Mouse (Mus musculus): Measurements from ENCODE around the gene Tlr5. TPM values are rescaled to one million over a fixed set of nuclear protein-coding genes. Genes with fewer than 3 reads are reported as not detected.

Tlr5 gene
- total RNA-seq (2021), result 0.85 and 0.86 TPM in 2 replicates
- long read RNA-seq, result 0 reads

- DNase-seq, result peak; percentile 66
Observed at GRCm38 (mm10) chr1:182954287-182955046, at the start of gene Tlr5. Gene Tlr5 (plus strand): TSS chr1:182954788.

GRCm38 (mm10) chr1:182905669-182906068 lies 48.9 kb upstream of the Tlr5 start:
- DNase-seq, result no peak

GRCm38 (mm10) chr1:182908050-182909036 lies 46.2 kb upstream of the Tlr5 start:
- peak; percentile 93 for DNase-seq

DNA sequence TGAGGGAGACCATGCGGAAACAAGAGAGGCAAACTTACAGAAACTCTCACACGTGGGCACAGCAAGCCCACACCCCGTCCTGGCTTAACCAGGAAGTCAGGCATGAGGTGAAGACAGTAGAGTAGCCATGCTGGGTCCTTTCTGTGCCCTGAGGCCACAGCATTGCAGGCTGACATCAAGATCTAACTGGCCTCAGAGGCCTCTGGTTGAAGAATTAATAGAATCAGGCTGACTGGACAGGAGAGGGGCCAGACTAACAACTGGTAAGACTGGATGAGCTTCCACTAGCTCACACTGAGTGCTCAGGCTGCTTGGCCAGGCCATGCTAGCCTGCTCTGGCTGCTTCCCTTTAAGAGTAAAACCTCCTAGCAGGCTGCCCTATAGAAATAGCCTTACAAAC lies 45.5 kb upstream of the Tlr5 start:
- DNase-seq, result no peak

- no peak for DNase-seq
Observed at GRCm38 (mm10) chr1:182909596-182909995, 45.0 kb upstream of the Tlr5 start.

DNA sequence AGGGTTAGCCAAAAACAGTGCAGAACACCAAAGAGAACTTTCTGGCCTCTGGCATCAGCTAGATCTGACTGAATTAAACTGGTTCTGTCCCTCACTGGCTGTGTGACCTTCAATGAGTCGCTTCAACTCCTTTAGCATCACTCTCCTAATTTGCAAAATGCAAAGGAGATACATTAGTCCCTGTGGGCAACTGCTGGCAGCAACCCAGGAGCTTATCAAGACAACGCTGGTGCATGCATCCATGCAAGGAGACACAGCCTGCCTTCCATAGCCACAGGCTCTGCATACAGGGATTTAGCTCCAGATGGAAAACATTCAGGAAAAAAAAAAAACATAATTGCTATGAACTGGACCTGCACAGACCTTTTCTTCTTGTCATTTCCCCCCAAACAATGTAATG lies 42.0 kb upstream of the Tlr5 start:
- DNase-seq, result no peak

- no peak for DNase-seq
Observed at GRCm38 (mm10) chr1:182914121-182914908, 40.3 kb upstream of the Tlr5 start.

DNA sequence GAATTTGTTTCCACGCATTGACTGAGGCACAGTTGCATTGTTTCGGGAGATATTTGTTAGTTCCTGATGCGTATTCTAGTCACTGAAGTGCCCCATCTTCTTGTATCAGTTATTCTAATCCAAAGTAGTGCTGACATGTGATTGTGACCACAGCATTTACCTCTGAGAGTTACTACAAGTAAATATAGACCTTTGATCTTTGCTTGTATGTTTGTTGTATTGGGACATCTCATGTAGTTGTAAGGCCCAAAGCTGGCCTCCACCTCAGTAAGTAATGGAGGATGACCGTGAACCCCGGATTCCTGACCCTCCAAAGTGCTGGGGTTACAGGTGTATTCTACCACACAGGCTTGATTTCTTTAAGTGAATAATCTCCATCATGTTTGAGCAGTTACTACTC lies 38.4 kb upstream of the Tlr5 start:
- DNase-seq, result no peak

DNA sequence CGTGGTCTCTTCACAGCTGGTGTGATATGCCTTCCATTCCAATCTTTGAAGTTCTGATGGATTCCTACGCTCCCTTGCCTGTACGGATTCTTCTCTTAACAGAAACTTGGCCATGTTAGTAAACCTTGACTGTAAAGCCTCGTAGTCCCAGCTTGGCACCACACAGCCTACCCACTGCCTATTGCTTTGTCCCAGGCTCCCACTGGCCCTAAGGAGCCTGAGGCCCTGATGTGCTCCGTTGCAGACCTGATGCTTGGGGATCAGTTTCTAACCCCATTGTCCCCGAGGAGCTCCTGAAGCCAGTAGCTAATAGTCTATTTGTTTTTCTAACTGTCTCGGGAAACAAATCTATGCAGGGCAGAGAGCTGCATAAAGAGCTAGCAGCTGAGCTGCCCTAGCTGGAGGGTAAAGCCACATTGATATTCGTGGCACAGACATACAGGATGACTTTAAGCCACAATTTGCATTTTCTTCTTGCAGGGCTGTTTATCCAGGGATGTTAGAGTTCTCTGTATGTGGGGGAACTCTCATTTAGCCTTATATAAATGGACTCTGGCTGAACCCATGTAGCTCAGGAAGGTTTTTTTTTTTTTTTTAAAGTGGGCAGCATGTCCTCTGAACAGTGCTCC lies 35.8 kb upstream of the Tlr5 start:
- no peak for DNase-seq

GRCm38 (mm10) chr1:182922824-182923223 lies 31.8 kb upstream of the Tlr5 start:
- no peak for DNase-seq

DNA sequence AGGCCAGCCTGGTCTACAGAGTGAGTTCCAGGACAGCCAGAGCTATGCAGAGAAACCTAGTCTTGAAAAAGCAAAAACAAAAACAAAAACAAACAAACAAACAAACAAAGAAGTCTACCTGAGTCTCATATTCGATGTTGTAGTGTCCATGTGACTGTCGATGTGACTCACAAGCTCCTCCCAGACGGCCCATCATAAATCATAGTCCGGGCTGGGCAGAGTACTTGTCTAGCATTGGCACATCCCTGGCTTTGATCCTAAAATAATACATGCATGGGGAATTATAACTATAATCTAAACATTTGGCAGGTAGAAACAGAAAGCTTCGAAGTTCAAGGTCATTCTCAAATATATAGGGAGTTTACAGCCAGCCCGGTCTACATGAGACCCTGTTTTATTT lies 28.1 kb upstream of the Tlr5 start:
- no peak for DNase-seq

GRCm38 (mm10) chr1:182927878-182928851 lies 26.4 kb upstream of the Tlr5 start:
- DNase-seq, result no peak

DNA sequence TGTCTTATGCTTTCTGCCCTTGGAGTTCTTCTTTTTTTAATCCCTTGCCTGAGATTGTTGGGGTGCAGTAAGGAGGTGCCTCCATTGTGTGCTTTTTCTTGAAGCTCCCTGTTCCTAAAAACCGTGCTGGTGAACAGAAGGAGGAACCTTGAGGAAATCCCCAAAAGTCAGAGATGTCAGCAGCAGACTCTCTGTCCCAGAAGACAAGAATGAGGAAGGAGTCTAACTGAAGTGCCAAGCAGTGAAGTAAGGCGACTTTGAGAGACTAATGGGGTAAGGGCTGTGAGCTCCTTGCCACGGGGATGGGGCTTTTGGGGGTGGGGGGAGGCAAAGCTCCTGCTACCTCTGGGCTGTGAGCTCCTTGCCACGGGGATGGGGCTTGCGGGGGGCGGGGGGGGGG lies 19.1 kb upstream of the Tlr5 start:
- no peak for DNase-seq

DNA sequence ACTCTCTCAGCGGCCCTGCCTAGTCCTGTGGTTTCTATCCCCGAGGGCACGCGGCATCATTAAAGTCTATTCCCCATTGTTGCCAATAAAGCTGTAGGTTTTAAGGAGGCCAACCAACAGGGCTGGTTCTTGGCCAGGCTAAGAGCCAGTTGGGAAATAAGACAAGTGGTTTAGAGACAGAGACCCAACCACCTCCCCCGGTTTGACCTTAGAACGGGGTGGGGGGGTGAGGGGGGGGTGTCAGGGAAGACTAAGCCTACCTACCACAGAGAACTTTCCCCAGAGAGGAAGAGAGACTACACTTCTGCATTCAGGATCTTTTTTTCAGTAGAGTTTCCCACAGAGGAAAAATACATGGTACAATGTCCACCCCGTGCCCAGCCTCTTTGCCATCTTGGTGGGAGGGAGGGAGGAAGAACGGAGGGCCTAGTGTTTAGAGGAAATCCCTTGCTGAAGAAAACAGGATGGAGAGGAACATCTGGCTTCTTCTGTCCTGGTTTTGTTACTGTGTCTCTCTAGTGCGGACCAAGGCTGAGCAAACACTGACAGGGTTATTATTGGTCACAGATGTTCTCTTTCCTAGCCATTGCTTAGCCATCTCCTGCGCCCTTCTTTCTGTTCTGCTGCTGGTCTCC lies 17.0 kb upstream of the Tlr5 start:
- no peak for DNase-seq

DNA sequence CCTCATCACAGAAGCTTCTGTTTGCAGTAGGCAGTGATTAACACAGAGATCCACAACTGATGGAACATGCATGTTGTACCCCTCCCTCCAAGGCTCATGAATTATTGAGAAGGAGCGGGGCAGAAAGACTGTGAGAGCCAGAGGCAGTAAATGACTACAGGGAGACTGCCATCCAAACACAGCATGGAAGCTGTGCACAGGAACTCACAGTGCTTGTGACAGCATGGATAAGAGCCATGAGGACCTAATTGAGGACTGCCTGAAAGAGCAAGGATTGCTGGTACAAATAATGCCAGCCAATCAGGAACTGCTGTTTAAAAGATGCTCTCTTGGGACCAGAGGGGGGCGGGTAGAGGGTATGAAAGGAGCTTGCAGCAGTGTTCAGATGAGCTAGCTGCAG lies 12.7 kb upstream of the Tlr5 start:
- DNase-seq, result no peak

GRCm38 (mm10) chr1:182943911-182944310 lies 10.7 kb upstream of the Tlr5 start:
- DNase-seq, result no peak

GRCm38 (mm10) chr1:182944638-182945037 lies 9.9 kb upstream of the Tlr5 start:
- DNase-seq, result no peak

- no peak for DNase-seq
Observed at GRCm38 (mm10) chr1:182945561-182945960, 9.0 kb upstream of the Tlr5 start.

- peak; percentile 70 for DNase-seq
Observed at GRCm38 (mm10) chr1:182951298-182951697, 3.3 kb upstream of the Tlr5 start.

DNA sequence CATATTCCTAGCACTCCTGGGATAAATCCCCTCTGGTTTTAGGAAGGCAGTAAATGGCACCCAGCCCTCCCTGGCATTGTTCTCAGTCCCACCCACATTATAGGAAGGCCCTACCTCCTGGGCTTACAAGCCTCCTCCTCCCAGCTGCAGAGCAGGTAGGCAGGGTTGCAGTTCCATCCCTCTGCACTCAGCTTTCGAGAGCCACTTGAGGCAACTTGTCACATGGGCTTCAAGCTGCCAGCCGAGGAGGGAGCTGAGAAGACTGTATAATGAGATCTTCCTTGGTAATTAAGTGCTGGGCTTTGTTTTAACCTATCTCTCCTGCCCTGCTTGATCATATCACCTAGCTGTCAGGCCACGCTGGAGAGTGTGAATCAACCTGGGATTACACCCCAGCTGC lies 1.4 kb upstream of the Tlr5 start:
- DNase-seq, result no peak
